ENCODE assay signal across 8 mouse cellular contexts in genomic region chr8:20550054-20550778, GRCm38 (mm10).
DNase-seq lines count a peak whose midpoint lies in the region; ATAC-seq and TF ChIP-seq lines count a peak whose summit lies in the region.
"Not testable (repeated sequence)": the region's sequence is repeated elsewhere in the genome, so short reads cannot be mapped to it uniquely, and the experiment has no call there.

No protein-coding gene starts in this region.

- in situ Hi-C loops in ES-E14 (cut with MboI; ENCODE audit: low sequenced_read_pairs in 2 of 2, unreplicated experiment in 2 of 2), result not testable (repeated sequence)

- H3K36me3 ChIP-seq in ES-E14 (ENCODE audit: control insufficient read depth, insufficient read depth, low read length, poor library complexity, severe bottlenecking); hindbrain, embryonic 10.5 days: not testable (repeated sequence)

- TF ChIP-seq POLR2A in lung, adult 2 months (IDR thresholded peaks at IDR 0.05; ENCODE audit: borderline replicate concordance, extremely low read depth, low read depth, low read length), result not testable (repeated sequence)

- not testable (repeated sequence) for H3K27ac ChIP-seq in ES-E14 (ENCODE audit: insufficient read depth, low read depth, low read length, poor library complexity, severe bottlenecking)
- peak overlapping the region; percentile 90 for H3K27ac ChIP-seq in hindbrain, embryonic 10.5 days

- peak; percentile 100 for ATAC-seq in neutrophil, adult 5-6 weeks (ENCODE audit: extremely low read depth, insufficient number of reproducible peaks, low FRiP score, poor library complexity, severe bottlenecking)

- H3K4me1 ChIP-seq in ES-E14 (ENCODE audit: control insufficient read depth in 2 of 2, insufficient read depth in 2 of 2, low read length in 2 of 2, poor library complexity in 1 of 2); hindbrain, embryonic 10.5 days (replicated peaks); lung, adult 2 months (ENCODE audit: control insufficient read depth, insufficient read depth, low read length): not testable (repeated sequence)

- 16% methylated on average over 64 of the region's 64 CpGs for WGBS in hindbrain, embryonic 10.5 days
- WGBS in lung, adult 2 months, result 6% methylated on average over 64 of the region's 64 CpGs

- DNase-seq in ES-E14 (ENCODE audit: low read depth, low spot score), result not testable (repeated sequence)
- DNase-seq in cerebellum, adult 9-10 months, result peak; percentile 99
- peak; percentile 98 for DNase-seq in frontal cortex, postnatal 10 days (ENCODE audit: low spot score in 2 of 2)
- DNase-seq in hindbrain, embryonic 10.5 days (ENCODE audit: low spot score), result peak; percentile 41
- DNase-seq in layer of hippocampus, adult 9-10 months (ENCODE audit: low spot score), result peak; percentile 98
- peak; percentile 96 for DNase-seq in lung, adult 2 months
- DNase-seq in thymus, adult 18-20 months, result peak; percentile 89 to 91

- not testable (repeated sequence) for H3K27me3 ChIP-seq in hindbrain, embryonic 10.5 days (ENCODE audit: insufficient read depth, poor library complexity, severe bottlenecking)

- H3K9me3 ChIP-seq in ES-E14 (ENCODE audit: control insufficient read depth, insufficient read depth, low read depth, low read length); hindbrain, embryonic 10.5 days: not testable (repeated sequence)

- peak overlapping the region; percentile 64 to 69 for H3K4me3 ChIP-seq in ES-E14 (ENCODE audit: insufficient read depth in 1 of 2, low read depth in 1 of 2, low read length in 2 of 2, poor library complexity in 1 of 2, severe bottlenecking in 1 of 2)
- peak overlapping the region; percentile 61 for H3K4me3 ChIP-seq in hindbrain, embryonic 10.5 days
- H3K4me3 ChIP-seq in lung, adult 2 months (replicated peaks; ENCODE audit: extremely low read depth, low read depth, low read length), result not testable (repeated sequence)

- peak; percentile 43 for TF ChIP-seq CTCF in lung, adult 2 months (IDR thresholded peaks at IDR 0.05; ENCODE audit: insufficient read depth, low read length)

- peak overlapping the region; percentile 76 for H3K9ac ChIP-seq in ES-E14 (ENCODE audit: insufficient read depth, low read depth, low read length, poor library complexity, severe bottlenecking)
